In genomic region chr5:64678706-64679105, GRCm38 (mm10) we compare ENCODE assay signal across 19 mouse cellular contexts.
DNase-seq lines count a peak whose midpoint lies in the region; ATAC-seq lines count a peak whose summit lies in the region.
"Had no signal": no experiment of that assay in that cellular context is flagged by ENCODE, and none has a peak within 500 bp of the region (broad histone marks: within the 10 kb centered on the region; RNA-seq: fewer than 3 reads in every experiment).

No protein-coding gene starts in this region.

- peak; percentile 32 for ATAC-seq in inflammation-experienced regulatory T-cells, adult 6 months
- ATAC-seq: forebrain, embryonic 13.5 days; forebrain, embryonic 16.5 days; Patski had no signal

- intact Hi-C loops in gastrocnemius, postnatal 36 days (cut with DNase I) = no loop called here

- peak; percentile 61 for DNase-seq in thymus, postnatal 0 days (ENCODE audit: low spot score)
- no peak for DNase-seq in thymus, adult 18-20 months
- DNase-seq in CD4-positive, CD25-positive, alpha-beta regulatory T cell, adult 2 months (ENCODE audit: low read depth, low spot score) = peak; percentile 46
- peak; percentile 30 to 41 for DNase-seq in thymus, postnatal 36 days
- DNase-seq in gastrocnemius, postnatal 36 days = no peak
- no peak for DNase-seq in embryo, embryonic 9.5 days (ENCODE audit: extremely low spot score)
- DNase-seq: adrenal gland, adult 2 months; adrenal gland, postnatal 14 days; B cell, adult 2 months; cerebellum, adult 11-12 months; cerebellum, adult 8-10 months; cerebellum, postnatal 36 days; embryo, embryonic 11 days; gastrocnemius, postnatal 10 days; heart, adult 11 months had no signal

Comparison
In these comparisons a context has a peak if more than half of its experiments do, and no peak if none do; other contexts are left out.
1. DNase-seq: peak in thymus, postnatal 0 days (single experiment), CD4-positive, CD25-positive, alpha-beta regulatory T cell, adult 2 months (single experiment) and thymus, postnatal 36 days (2 of 2); none in thymus, adult 18-20 months (0 of 2), gastrocnemius, postnatal 36 days (0 of 2) and embryo, embryonic 9.5 days (single experiment).